Mouse (Mus musculus) forebrain, embryonic 14.5 days (tissue): Measurements from ENCODE around the gene Fam161a. TPM values are rescaled to one million over a fixed set of nuclear protein-coding genes. Genes with fewer than 3 reads are reported as not detected.
"Not testable (repeated sequence)": the region's sequence is repeated elsewhere in the genome, so short reads cannot be mapped to it uniquely, and the experiment has no call there.

Experiments
- ATAC-seq: fragments of 200-750 bp; cut with Nextera tagmentation; 2 replicates; pipeline ENCODE4 v1.8.0; 2017; ENCODE audit warnings: mild to moderate bottlenecking, moderate library complexity
- DNase-seq: peaks from one replicate; pipeline ENCODE4 v3.0.0-alpha.2; 2015; ENCODE audit warnings: low spot score
- H3K27ac ChIP-seq: fragments of 300-500 bp; sonication (generic); 2 replicates; pipeline ENCODE4 v1.5.1; 2014; ENCODE audit warnings: low read depth, mild to moderate bottlenecking, control low read depth, low read length, moderate library complexity
- H3K27me3 ChIP-seq: fragments of 300-500 bp; sonication (generic); replicated peaks from 2 replicates; pipeline ENCODE4 v1.6.1; 2014; ENCODE audit warnings: low read length, control low read depth, mixed read lengths; ENCODE audit not compliant: control insufficient read depth, insufficient read depth
- H3K36me3 ChIP-seq: fragments of 300-500 bp; sonication (generic); 2 replicates; pipeline ENCODE4 v1.6.1; 2014; ENCODE audit warnings: low read length, control low read depth; ENCODE audit not compliant: control insufficient read depth, insufficient read depth
- H3K4me1 ChIP-seq: fragments of 300-500 bp; sonication (generic); 2 replicates; pipeline ENCODE4 v1.6.1; 2014; ENCODE audit warnings: antibody characterized with exemption, low read length, control low read depth; ENCODE audit not compliant: control insufficient read depth, insufficient read depth
- H3K4me2 ChIP-seq: fragments of 300-500 bp; sonication (generic); 2 replicates; pipeline ENCODE4 v1.6.1; 2014; ENCODE audit warnings: mild to moderate bottlenecking, control low read depth, low read length
- H3K4me3 ChIP-seq: fragments of 300-500 bp; sonication (generic); 2 replicates; pipeline ENCODE4 v1.5.1; 2014; ENCODE audit warnings: low read depth, low read length, control low read depth
- H3K9ac ChIP-seq: fragments of 300-500 bp; sonication (generic); 2 replicates; pipeline ENCODE4 v1.6.1; 2014; ENCODE audit warnings: mild to moderate bottlenecking, low read length, control low read depth, moderate library complexity
- H3K9me3 ChIP-seq: fragments of 300-500 bp; sonication (generic); replicated peaks from 2 replicates; pipeline ENCODE4 v1.6.1; 2016; ENCODE audit warnings: low read length, control low read depth, mixed read lengths; ENCODE audit not compliant: control insufficient read depth
- WGBS: fragments of 180-500 bp; shearing (Covaris S2); extraction: QIAGEN DNeasy Blood & Tissue Kit; methylation state at CpG from one replicate; pipeline ENCODE4 v1.1.7; 2014; 5-methylcytosine and 5-hydroxymethylcytosine counted together
- polyA plus RNA-seq: library from polyadenylated mRNA; unstranded; fragments of >200 nt; fragmentation: Nextera tagmentation; extraction: Ambion mirVana; gene quantifications from 2 replicates; pipeline ENCODE4 v1.2.1, GENCODE M21; 2014

Gene Fam161a
- polyA plus RNA-seq, 1 experiment from 2014 or later, result 3.2 TPM

GRCm38 (mm10) chr11:23063153-23063552, 55.8 kb downstream of the Fam161a start:
- Histone ChIP-seq H3K4me2 (no peak overlapping the region), H3K36me3 (no peaks in the 10 kb centered on the region), H3K27me3 (no peaks in the 10 kb centered on the region), H3K4me3 (no peak overlapping the region), H3K9me3 (no peaks in the 10 kb centered on the region), H3K4me1 (peaks cover 3% of the 10 kb centered on the region; the same call in 1 of the 2 replicates), H3K9ac (no peak overlapping the region), H3K27ac (no peak overlapping the region)
- ATAC-seq (no peak), DNase-seq (no peak)
- 85% methylated on average over 6 of the region's 6 CpGs for WGBS

- Histone ChIP-seq H3K27me3 (no peaks in the 10 kb centered on the region), H3K4me3 (no peak overlapping the region), H3K36me3 (no peaks in the 10 kb centered on the region), H3K4me2 (no peak overlapping the region), H3K27ac (no peak overlapping the region), H3K9ac (no peak overlapping the region), H3K9me3 (no peaks in the 10 kb centered on the region), H3K4me1 (peaks cover 3% of the 10 kb centered on the region; the same call in 1 of the 2 replicates)
- no peak for DNase-seq
- no peak for ATAC-seq
- WGBS, result 60% methylated on average over 3 of the region's 3 CpGs
These were observed 56.5 kb downstream of the Fam161a start for GRCm38 (mm10) chr11:23063857-23064256.

GRCm38 (mm10) chr11:23064276-23064675, 56.9 kb downstream of the Fam161a start:
- WGBS, result 37% methylated on average over 3 of the region's 3 CpGs
- not testable (repeated sequence) for H3K27me3 ChIP-seq, ATAC-seq, H3K9me3 ChIP-seq, H3K36me3 ChIP-seq, DNase-seq, H3K4me2 ChIP-seq, H3K9ac ChIP-seq, H3K4me3 ChIP-seq, H3K27ac ChIP-seq, H3K4me1 ChIP-seq

GRCm38 (mm10) chr11:23065167-23065668, 57.9 kb downstream of the Fam161a start:
- Histone ChIP-seq H3K4me1 (peaks cover 3% of the 10 kb centered on the region; the same call in 1 of the 2 replicates), H3K36me3 (no peaks in the 10 kb centered on the region), H3K9me3 (no peaks in the 10 kb centered on the region), H3K27ac (no peak overlapping the region), H3K4me3 (no peak overlapping the region), H3K27me3 (no peaks in the 10 kb centered on the region), H3K9ac (no peak overlapping the region), H3K4me2 (no peak overlapping the region)
- ATAC-seq (no peak), DNase-seq (no peak)
- WGBS, result 93% methylated on average over 2 of the region's 2 CpGs

- ATAC-seq (peak; percentile 100), DNase-seq (peak; percentile 94)
- peak overlapping the region; percentile 57 for H3K4me2 ChIP-seq
- peak overlapping the region; percentile 60 for H3K9ac ChIP-seq
- peaks cover 3% of the 10 kb centered on the region; the same call in 1 of the 2 replicates for H3K4me1 ChIP-seq
- under 1% methylated on average over 48 of the region's 49 CpGs for WGBS
- H3K9me3 ChIP-seq, result no peaks in the 10 kb centered on the region
- no peaks in the 10 kb centered on the region for H3K36me3 ChIP-seq
- H3K27ac ChIP-seq, result no peak overlapping the region; the same call in 1 of the 2 replicates
- H3K4me3 ChIP-seq, result peak overlapping the region; percentile 37
- no peaks in the 10 kb centered on the region for H3K27me3 ChIP-seq
These were observed 60.2 kb downstream of the Fam161a start for GRCm38 (mm10) chr11:23067395-23068136.

GRCm38 (mm10) chr11:23068201-23068600, 60.9 kb downstream of the Fam161a start:
- Histone ChIP-seq H3K4me2 (peak overlapping the region; percentile 57), H3K27ac (no peak overlapping the region), H3K9ac (peak overlapping the region; percentile 60), H3K27me3 (no peaks in the 10 kb centered on the region), H3K9me3 (no peaks in the 10 kb centered on the region), H3K36me3 (no peaks in the 10 kb centered on the region), H3K4me1 (peaks cover 3% of the 10 kb centered on the region; the same call in 1 of the 2 replicates), H3K4me3 (peak overlapping the region; percentile 37)
- ATAC-seq (peak; percentile 7), DNase-seq (no peak)
- 8% methylated on average over 10 of the region's 10 CpGs for WGBS

GRCm38 (mm10) chr11:23068986-23069385, 61.7 kb downstream of the Fam161a start:
- ATAC-seq, H3K9ac ChIP-seq, H3K27ac ChIP-seq, H3K4me3 ChIP-seq, H3K4me2 ChIP-seq, DNase-seq, H3K9me3 ChIP-seq, H3K36me3 ChIP-seq, H3K27me3 ChIP-seq, H3K4me1 ChIP-seq: not testable (repeated sequence)
- WGBS, result 81% methylated on average over 9 of the region's 9 CpGs

- 83% methylated on average over 7 of the region's 7 CpGs for WGBS
- no peak overlapping the region for H3K9ac ChIP-seq
- H3K27ac ChIP-seq, result no peak overlapping the region
- no peak overlapping the region for H3K4me3 ChIP-seq
- H3K4me1 ChIP-seq, result no peaks in the 10 kb centered on the region
- H3K4me2 ChIP-seq, result no peak overlapping the region
- H3K36me3 ChIP-seq, result no peaks in the 10 kb centered on the region
- DNase-seq, result no peak
- H3K9me3 ChIP-seq, result no peaks in the 10 kb centered on the region
- ATAC-seq, result no peak
- H3K27me3 ChIP-seq, result no peaks in the 10 kb centered on the region
These were observed 67.5 kb downstream of the Fam161a start for GRCm38 (mm10) chr11:23074841-23075240.

- 83% methylated on average over 1 of the region's 1 CpGs for WGBS
- Histone ChIP-seq H3K27ac (no peak overlapping the region), H3K9me3 (no peaks in the 10 kb centered on the region), H3K36me3 (no peaks in the 10 kb centered on the region), H3K4me2 (no peak overlapping the region), H3K27me3 (no peaks in the 10 kb centered on the region), H3K4me3 (no peak overlapping the region), H3K9ac (no peak overlapping the region), H3K4me1 (no peaks in the 10 kb centered on the region)
- DNase-seq (no peak), ATAC-seq (no peak)
These were observed 71.2 kb downstream of the Fam161a start for GRCm38 (mm10) chr11:23078541-23078940.
